Mouse (Mus musculus) neural tube, embryonic 13.5 days (tissue): ENCODE measurements at regions not wholly inside any gene's neighbourhood (a gene's known extent, or its start where the extent isn't known, plus 50 kb on each side); places are given as distances from the start of the nearest gene placed in this dataset.

Source experiments
- ATAC-seq: fragments of 200-750 bp; cut with Nextera tagmentation; 2 replicates; pipeline ENCODE4 v1.8.0; 2017; ENCODE audit warnings: low read depth, mild to moderate bottlenecking, moderate TSS enrichment, moderate library complexity
- H3K27ac ChIP-seq: fragments of 300-500 bp; sonication (generic); replicated peaks from 2 replicates; pipeline ENCODE4 v1.5.1; 2015; ENCODE audit warnings: moderate library complexity, mild to moderate bottlenecking, inconsistent platforms
- H3K27me3 ChIP-seq: fragments of 300-500 bp; sonication (generic); 2 replicates; pipeline ENCODE4 v1.6.1; 2015; ENCODE audit warnings: mild to moderate bottlenecking, inconsistent platforms
- H3K36me3 ChIP-seq: fragments of 300-500 bp; sonication (generic); 2 replicates; pipeline ENCODE4 v1.6.1; 2015; ENCODE audit warnings: mild to moderate bottlenecking, inconsistent platforms
- H3K4me1 ChIP-seq: fragments of 300-500 bp; sonication (generic); replicated peaks from 2 replicates; pipeline ENCODE4 v1.6.1; 2015; ENCODE audit warnings: inconsistent platforms
- H3K4me2 ChIP-seq: fragments of 300-500 bp; sonication (generic); 2 replicates; pipeline ENCODE4 v1.6.1; 2015; ENCODE audit warnings: inconsistent platforms, mild to moderate bottlenecking, moderate library complexity
- H3K4me3 ChIP-seq: fragments of 300-500 bp; sonication (generic); 2 replicates; pipeline ENCODE4 v1.5.1; 2015; ENCODE audit warnings: mild to moderate bottlenecking, inconsistent platforms
- H3K9ac ChIP-seq: fragments of 300-500 bp; sonication (generic); 2 replicates; pipeline ENCODE4 v1.6.1; 2015; ENCODE audit warnings: moderate library complexity, mild to moderate bottlenecking, inconsistent platforms
- H3K9me3 ChIP-seq: fragments of 300-500 bp; sonication (generic); 2 replicates; pipeline ENCODE4 v1.6.1; 2016; ENCODE audit warnings: inconsistent platforms
- WGBS: fragments of 180-500 bp; shearing (Covaris S2); methylation state at CpG from one replicate; pipeline ENCODE4 v1.1.7; 2015; 5-methylcytosine and 5-hydroxymethylcytosine counted together

DNA sequence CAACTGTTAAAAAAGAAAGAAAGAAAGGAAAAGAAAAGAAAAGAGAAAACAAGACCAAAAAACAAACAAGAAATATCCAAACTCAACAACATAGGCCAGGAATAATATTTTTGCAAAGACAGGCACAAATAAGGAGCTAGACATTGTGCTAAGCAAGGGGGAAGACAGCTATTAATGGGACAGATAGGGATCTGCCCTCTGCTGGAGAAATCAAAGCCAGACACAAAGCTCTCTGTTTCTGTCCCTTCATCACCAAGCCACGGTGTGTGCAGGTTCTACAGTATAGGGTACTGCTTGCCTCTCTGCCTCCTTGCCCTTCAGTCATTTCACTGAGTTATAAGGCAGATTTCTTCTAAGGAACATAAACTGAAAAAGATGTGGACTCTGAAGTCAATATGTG lies 57.8 kb upstream of the Chchd3 start:
- H3K27me3 ChIP-seq: no peaks in the 10 kb centered on the region
- H3K4me3 ChIP-seq: no peak overlapping the region
- H3K9ac ChIP-seq: no peak overlapping the region
- H3K27ac ChIP-seq: no peak overlapping the region
- H3K4me2 ChIP-seq: no peak overlapping the region
- no peaks in the 10 kb centered on the region for H3K9me3 ChIP-seq
- H3K36me3 ChIP-seq: no peaks in the 10 kb centered on the region
- H3K4me1 ChIP-seq: 0 out of 2 replicates have a peak, but pooled peaks cover 2% of the 10 kb centered on the region
- WGBS: 52% methylated on average over 1 of the region's 1 CpGs
- no peak for ATAC-seq

DNA sequence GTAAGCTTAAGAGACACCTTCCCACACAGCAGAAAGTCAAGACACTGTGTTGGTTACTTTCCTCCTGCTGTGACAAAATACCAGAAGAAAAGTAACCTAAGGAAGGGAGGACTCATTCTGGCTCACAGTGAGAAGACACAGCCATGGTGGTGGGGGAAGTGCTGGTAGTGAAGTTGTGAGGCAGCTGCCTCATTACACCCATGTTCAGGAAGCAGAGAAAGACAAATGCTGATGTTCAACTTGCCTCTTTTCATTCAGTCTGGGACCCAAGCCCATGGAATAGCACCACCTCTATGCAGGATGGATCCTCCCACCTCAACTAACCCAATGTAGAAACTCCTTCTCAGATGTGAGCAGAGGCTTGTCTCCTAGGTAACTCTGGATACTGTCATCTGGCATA lies 60.5 kb upstream of the Chchd3 start:
- Histone ChIP-seq H3K4me3 (no peak overlapping the region), H3K9me3 (no peaks in the 10 kb centered on the region), H3K36me3 (no peaks in the 10 kb centered on the region), H3K9ac (no peak overlapping the region), H3K4me2 (no peak overlapping the region), H3K27ac (no peak overlapping the region), H3K4me1 (no peaks in the 10 kb centered on the region), H3K27me3 (no peaks in the 10 kb centered on the region)
- no peak for ATAC-seq

DNA sequence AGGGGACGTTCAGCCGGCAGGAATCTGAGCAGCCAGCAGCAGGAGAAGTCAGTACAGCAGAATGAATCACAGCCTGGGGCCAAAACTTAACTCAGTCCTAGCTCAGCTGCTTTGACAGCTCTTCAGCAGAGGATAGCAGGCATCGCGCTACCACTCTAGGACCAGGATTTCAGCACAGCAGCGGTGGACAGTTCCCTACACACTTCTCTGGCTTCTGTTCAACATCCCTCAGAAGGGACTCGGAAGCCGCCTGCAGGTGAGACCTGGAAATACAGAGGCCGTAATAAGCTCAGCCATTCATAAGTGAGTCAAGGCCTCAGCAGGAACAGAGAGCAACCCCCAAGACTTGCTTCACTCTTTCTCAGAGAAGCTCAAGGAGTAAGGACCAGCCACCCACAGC lies 66.5 kb upstream of the Chchd3 start:
- H3K9ac ChIP-seq: no peak overlapping the region
- H3K36me3 ChIP-seq: no peaks in the 10 kb centered on the region
- 0 out of 2 replicates have a peak, but pooled peaks cover 2% of the 10 kb centered on the region for H3K27me3 ChIP-seq
- no peak overlapping the region for H3K4me3 ChIP-seq
- no peak overlapping the region for H3K4me2 ChIP-seq
- no peak for ATAC-seq
- WGBS: 8% methylated on average over 8 of the region's 8 CpGs
- H3K4me1 ChIP-seq: 0 out of 2 replicates have a peak, but pooled peaks cover 5% of the 10 kb centered on the region
- no peaks in the 10 kb centered on the region for H3K9me3 ChIP-seq
- no peak overlapping the region for H3K27ac ChIP-seq

DNA sequence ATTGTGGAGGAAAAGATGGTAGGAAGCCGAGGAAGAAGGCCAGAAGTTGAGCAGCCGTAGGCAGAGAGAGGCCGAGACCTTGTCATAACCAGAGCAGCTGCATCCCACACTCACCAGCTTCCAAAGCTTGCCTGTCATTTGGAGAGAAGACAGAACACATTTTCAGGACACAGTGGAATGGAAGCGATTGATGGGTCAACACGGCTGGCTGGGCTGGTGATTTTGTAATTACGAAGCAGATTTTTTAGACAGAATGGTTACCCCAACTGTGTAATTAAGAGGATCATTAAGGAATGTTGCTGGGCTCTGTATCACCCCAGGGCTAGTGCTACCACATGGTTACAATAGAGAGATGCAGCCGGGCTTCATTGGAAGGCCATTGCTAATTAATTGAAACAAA lies 76.8 kb upstream of the Chchd3 start:
- H3K36me3 ChIP-seq: no peaks in the 10 kb centered on the region
- no peak overlapping the region for H3K4me2 ChIP-seq
- H3K4me3 ChIP-seq: no peak overlapping the region
- no peak overlapping the region for H3K9ac ChIP-seq
- ATAC-seq: no peak
- no peak overlapping the region for H3K27ac ChIP-seq
- H3K4me1 ChIP-seq: peaks cover 11% of the 10 kb centered on the region; the same call in 1 of the 2 replicates
- 55% methylated on average over 7 of the region's 7 CpGs for WGBS
- no peaks in the 10 kb centered on the region for H3K27me3 ChIP-seq
- no peaks in the 10 kb centered on the region for H3K9me3 ChIP-seq

DNA sequence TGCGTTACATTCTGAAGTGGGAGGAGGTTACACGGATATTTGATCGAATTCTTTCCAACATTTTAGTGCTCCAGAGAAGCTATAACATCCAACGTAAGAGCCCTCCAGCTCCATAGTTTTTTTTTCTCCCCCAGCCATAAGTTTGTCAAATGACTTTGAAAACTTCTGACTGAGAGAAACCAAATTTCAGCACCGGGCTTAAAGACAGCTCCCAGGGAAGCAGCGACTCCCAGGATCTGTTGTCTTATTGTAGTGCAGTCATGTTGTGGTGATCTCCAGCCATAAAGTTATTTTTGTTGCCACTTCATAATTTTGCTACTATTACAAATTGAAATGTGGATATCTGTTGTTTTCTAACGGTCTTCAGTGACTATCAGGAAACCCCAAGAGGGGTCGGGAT lies 77.8 kb upstream of the Chchd3 start:
- no peak overlapping the region for H3K9ac ChIP-seq
- ATAC-seq: no peak

DNA sequence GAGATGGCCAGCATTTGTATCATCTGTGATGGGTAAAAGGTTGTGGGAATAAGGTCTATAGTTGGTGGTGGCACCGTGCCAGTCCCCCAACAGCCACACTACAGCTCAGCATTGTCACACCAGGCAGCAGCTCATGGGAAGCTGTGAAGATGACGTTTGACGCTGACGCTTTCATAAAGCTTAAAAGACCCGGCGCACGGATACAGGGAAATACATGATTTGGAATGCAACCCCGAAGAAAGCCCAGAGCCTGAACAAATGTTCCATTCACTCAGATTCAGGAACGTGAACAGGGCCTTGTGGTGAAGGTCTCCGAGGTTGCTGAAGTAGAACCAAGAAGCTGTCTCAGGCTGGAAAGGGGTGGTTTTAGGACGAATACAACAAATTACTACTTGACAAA lies 82.4 kb upstream of the Exoc4 start:
- ATAC-seq: no peak
- Histone ChIP-seq H3K4me1 (peaks cover 6% of the 10 kb centered on the region; the same call in 1 of the 2 replicates), H3K27me3 (no peaks in the 10 kb centered on the region), H3K36me3 (no peaks in the 10 kb centered on the region), H3K4me2 (no peak overlapping the region), H3K4me3 (no peak overlapping the region), H3K9me3 (no peaks in the 10 kb centered on the region), H3K9ac (no peak overlapping the region), H3K27ac (peak overlapping the region; percentile 2; the same call in 1 of the 2 replicates)
- 63% methylated on average over 11 of the region's 11 CpGs for whole genome bisulfite sequencing

More for the DNA sequence above, 77.8 kb upstream of the Chchd3 start:
- Histone ChIP-seq H3K36me3 (no peaks in the 10 kb centered on the region), H3K4me2 (no peak overlapping the region), H3K4me1 (peaks cover 11% of the 10 kb centered on the region; the same call in 1 of the 2 replicates), H3K9me3 (no peaks in the 10 kb centered on the region), H3K4me3 (no peak overlapping the region), H3K27ac (no peak overlapping the region), H3K27me3 (no peaks in the 10 kb centered on the region)
- WGBS: 44% methylated on average over 8 of the region's 8 CpGs

DNA sequence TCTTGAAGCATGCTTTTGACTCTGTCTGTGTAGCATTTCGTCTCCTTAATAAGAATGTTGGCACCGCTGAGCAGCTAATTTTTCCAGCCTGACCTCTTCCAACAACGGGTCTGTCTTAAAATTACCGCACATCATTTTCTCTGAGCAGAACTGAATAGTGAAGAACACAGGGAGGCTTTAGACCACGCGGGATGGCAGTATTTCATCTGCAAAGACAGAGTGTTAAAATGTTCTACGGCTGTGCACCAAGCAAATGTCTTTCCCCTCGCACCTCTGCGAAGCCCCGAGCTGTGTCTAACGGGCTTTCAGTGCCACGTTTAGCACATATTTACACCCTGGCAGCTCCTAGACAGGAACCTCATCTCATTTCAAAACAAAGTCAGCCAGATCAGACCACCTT lies 75.3 kb upstream of the Exoc4 start:
- WGBS: 40% methylated on average over 12 of the region's 12 CpGs
- Histone ChIP-seq H3K9ac (0 out of 2 replicates have a peak overlapping the region, but pooled peaks have one; percentile 38), H3K4me2 (peak overlapping the region; percentile 25), H3K27ac (peak overlapping the region; percentile 46), H3K4me1 (peaks cover 12% of the 10 kb centered on the region), H3K4me3 (no peak overlapping the region; the same call in 1 of the 2 replicates), H3K27me3 (no peaks in the 10 kb centered on the region), H3K36me3 (no peaks in the 10 kb centered on the region), H3K9me3 (no peaks in the 10 kb centered on the region)
- ATAC-seq: no peak; the same call in 1 of the 2 replicates

DNA sequence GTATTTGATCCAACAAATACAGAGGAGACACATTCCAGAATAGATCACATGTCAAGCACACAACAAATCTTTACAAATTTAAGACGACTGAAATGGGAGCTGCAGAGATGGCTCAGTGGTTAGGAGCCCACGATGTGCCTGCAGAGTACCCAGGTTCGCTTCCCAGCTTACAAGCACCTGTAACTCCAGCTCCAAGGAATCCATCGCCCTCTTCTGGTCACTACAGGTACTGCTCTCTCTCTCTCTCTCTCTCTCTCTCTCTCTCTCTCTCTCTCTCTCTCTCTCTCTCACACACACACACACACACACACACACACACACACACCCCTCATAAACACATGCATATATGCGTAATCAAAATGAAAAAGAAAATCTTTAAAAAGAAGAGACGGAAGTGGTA lies 74.3 kb upstream of the Exoc4 start:
- Histone ChIP-seq H3K27me3 (no peaks in the 10 kb centered on the region), H3K4me3 (no peak overlapping the region), H3K36me3 (no peaks in the 10 kb centered on the region), H3K27ac (no peak overlapping the region), H3K9me3 (no peaks in the 10 kb centered on the region), H3K4me1 (peaks cover 12% of the 10 kb centered on the region), H3K4me2 (no peak overlapping the region), H3K9ac (no peak overlapping the region)
- WGBS: 61% methylated on average over 6 of the region's 6 CpGs
- no peak for ATAC-seq

DNA sequence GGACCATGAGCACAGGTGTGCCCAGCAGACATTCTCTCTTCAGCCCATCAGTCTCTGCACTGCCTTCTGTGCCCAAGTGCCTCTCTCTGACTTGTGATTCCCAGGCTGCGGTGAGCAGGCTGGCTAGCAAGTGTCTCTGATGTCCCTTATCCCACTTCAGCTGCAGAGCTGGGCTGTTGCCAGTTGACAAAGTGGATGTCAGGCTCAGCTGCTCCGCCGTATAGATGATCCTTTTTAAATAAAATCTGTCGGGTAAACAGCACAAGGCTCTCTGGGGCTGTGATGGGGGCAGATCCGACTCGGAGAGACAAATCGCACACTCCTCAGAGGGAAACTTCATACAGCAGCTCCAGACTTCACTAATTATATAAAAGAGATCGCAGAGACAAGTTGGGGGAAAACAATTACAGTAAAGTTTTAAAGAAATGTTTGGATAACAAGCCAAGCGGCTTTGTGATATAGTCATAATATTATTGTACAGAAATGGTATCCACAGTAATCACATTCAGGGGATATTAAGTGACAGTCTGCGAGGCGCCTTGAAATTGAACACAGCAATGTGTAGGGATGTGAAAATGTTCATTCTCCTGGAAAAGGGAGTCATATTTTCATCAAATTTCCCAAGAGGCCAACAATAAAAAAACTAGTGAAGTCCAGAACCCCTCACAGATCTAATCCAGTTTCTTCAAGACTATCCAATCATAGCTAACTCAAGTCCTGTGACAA lies 59.2 kb upstream of the Exoc4 start:
- no peaks in the 10 kb centered on the region for H3K36me3 ChIP-seq
- H3K27me3 ChIP-seq: no peaks in the 10 kb centered on the region
- H3K27ac ChIP-seq: no peak overlapping the region; the same call in 1 of the 2 replicates
- H3K4me2 ChIP-seq: no peak overlapping the region
- no peak overlapping the region for H3K4me3 ChIP-seq
- H3K9me3 ChIP-seq: no peaks in the 10 kb centered on the region
- H3K9ac ChIP-seq: no peak overlapping the region
- WGBS: 69% methylated on average over 11 of the region's 11 CpGs
- H3K4me1 ChIP-seq: no peaks in the 10 kb centered on the region; the same call in 1 of the 2 replicates
- ATAC-seq: 0 out of 2 replicates have a peak, but pooled peaks have one; percentile 40

DNA sequence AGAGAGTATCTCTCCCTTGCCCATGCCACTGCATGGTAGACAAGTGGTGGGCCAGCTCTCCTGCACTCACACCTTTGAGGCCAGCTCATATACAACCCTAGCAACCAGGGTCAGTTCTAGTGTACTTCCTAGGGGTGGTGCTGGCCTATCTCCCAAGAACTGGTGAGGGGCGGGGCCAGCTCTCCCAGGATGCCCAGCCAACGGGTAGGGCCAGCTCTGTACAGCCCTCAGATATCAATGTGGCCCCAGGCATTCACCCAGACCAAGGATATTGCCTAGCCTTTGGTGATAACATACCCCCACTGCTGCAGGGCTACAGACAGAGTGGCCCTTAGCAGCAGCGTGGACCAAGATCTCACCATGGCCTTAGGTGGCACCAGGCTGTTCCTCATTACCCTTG lies 55.1 kb upstream of the Exoc4 start:
- Histone ChIP-seq H3K9me3 (no peaks in the 10 kb centered on the region), H3K36me3 (no peaks in the 10 kb centered on the region), H3K4me1 (no peaks in the 10 kb centered on the region; the same call in 1 of the 2 replicates), H3K9ac (no peak overlapping the region), H3K27ac (no peak overlapping the region), H3K4me3 (no peak overlapping the region), H3K4me2 (no peak overlapping the region), H3K27me3 (no peaks in the 10 kb centered on the region)
- no peak for ATAC-seq
- WGBS: 87% methylated on average over 3 of the region's 3 CpGs
